ENCODE assay signal across 9 mouse cellular contexts in genomic region chr15:62202781-62203375, GRCm38 (mm10).
DNase-seq lines count a peak whose midpoint lies in the region; ATAC-seq lines count a peak whose summit lies in the region.
"Had no signal": no experiment of that assay in that cellular context is flagged by ENCODE, and none has a peak within 500 bp of the region (broad histone marks: within the 10 kb centered on the region; RNA-seq: fewer than 3 reads in every experiment).

No protein-coding gene starts in this region.

- no peak overlapping the region for H3K9ac ChIP-seq in lung, embryonic 16.5 days (ENCODE audit: low read length)
- H3K9ac ChIP-seq in midbrain, embryonic 16.5 days (ENCODE audit: low read depth, low read length) = no peak overlapping the region
- H3K9ac ChIP-seq: hindbrain, embryonic 13.5 days had no signal

- WGBS in heart, embryonic 10.5 days = 83% methylated on average over 10 of the region's 10 CpGs
- 43% methylated on average over 10 of the region's 10 CpGs for WGBS in lung, embryonic 16.5 days
- 85% methylated on average over 10 of the region's 10 CpGs for WGBS in midbrain, embryonic 16.5 days

- H3K4me2 ChIP-seq in lung, embryonic 16.5 days (ENCODE audit: low read depth, low read length) = no peak overlapping the region
- no peak overlapping the region for H3K4me2 ChIP-seq in midbrain, embryonic 16.5 days (ENCODE audit: low read length)
- H3K4me2 ChIP-seq: hindbrain, embryonic 13.5 days had no signal

- peaks cover 5% of the 10 kb centered on the region for H3K4me1 ChIP-seq in heart, embryonic 10.5 days
- H3K4me1 ChIP-seq in lung, embryonic 16.5 days (replicated peaks; ENCODE audit: control insufficient read depth, insufficient read depth, low read length) = peaks cover 18% of the 10 kb centered on the region
- H3K4me1 ChIP-seq in midbrain, embryonic 16.5 days (ENCODE audit: control insufficient read depth, insufficient read depth, low read length) = no peaks in the 10 kb centered on the region
- H3K4me1 ChIP-seq: hindbrain, embryonic 13.5 days had no signal

- no peaks in the 10 kb centered on the region for H3K36me3 ChIP-seq in heart, embryonic 10.5 days
- no peaks in the 10 kb centered on the region for H3K36me3 ChIP-seq in lung, embryonic 16.5 days (ENCODE audit: control insufficient read depth, insufficient read depth, low read length)
- no peaks in the 10 kb centered on the region for H3K36me3 ChIP-seq in midbrain, embryonic 16.5 days (ENCODE audit: control insufficient read depth, insufficient read depth, low read length)
- H3K36me3 ChIP-seq: hindbrain, embryonic 13.5 days had no signal

- ATAC-seq in lung, embryonic 16.5 days (ENCODE audit: low read depth) = peak; percentile 53
- no peak for ATAC-seq in midbrain, embryonic 16.5 days

- H3K4me3 ChIP-seq in heart, embryonic 10.5 days = no peak overlapping the region
- H3K4me3 ChIP-seq in lung, embryonic 16.5 days (ENCODE audit: low read length) = no peak overlapping the region
- no peak overlapping the region for H3K4me3 ChIP-seq in midbrain, embryonic 16.5 days (ENCODE audit: low read depth, low read length)
- H3K4me3 ChIP-seq: erythroblast, embryonic 14.5 days; hindbrain, embryonic 13.5 days had no signal

- H3K27me3 ChIP-seq in heart, embryonic 10.5 days (ENCODE audit: insufficient read depth, poor library complexity, severe bottlenecking) = no peaks in the 10 kb centered on the region
- H3K27me3 ChIP-seq in lung, embryonic 16.5 days (ENCODE audit: control insufficient read depth, insufficient read depth, low read depth, low read length) = no peaks in the 10 kb centered on the region
- H3K27me3 ChIP-seq in midbrain, embryonic 16.5 days (ENCODE audit: control insufficient read depth, insufficient read depth, low read depth, low read length) = no peaks in the 10 kb centered on the region
- H3K27me3 ChIP-seq: hindbrain, embryonic 13.5 days had no signal

- H3K9me3 ChIP-seq in heart, embryonic 10.5 days = no peaks in the 10 kb centered on the region
- H3K9me3 ChIP-seq in lung, embryonic 16.5 days (ENCODE audit: control insufficient read depth, low read length) = peaks cover 3% of the 10 kb centered on the region; the same call in 1 of the 2 replicates
- H3K9me3 ChIP-seq in midbrain, embryonic 16.5 days (replicated peaks; ENCODE audit: control insufficient read depth, low read length, poor library complexity, severe bottlenecking) = no peaks in the 10 kb centered on the region; the same call in 1 of the 2 replicates

- peak; percentile 64 to 76 for DNase-seq in heart, adult 18-20 months
- DNase-seq in heart, embryonic 10.5 days (ENCODE audit: low spot score) = no peak
- DNase-seq in 3T3-L1 (ENCODE audit: low read depth, low spot score) = peak; percentile 60
- DNase-seq in adrenal gland, postnatal 36 days = peak; percentile 60 to 71
- no peak for DNase-seq in left cerebral cortex, adult 11 months (ENCODE audit: low spot score)

- H3K27ac ChIP-seq in heart, embryonic 10.5 days = no peak overlapping the region
- no peak overlapping the region; the same call in 1 of the 2 replicates for H3K27ac ChIP-seq in lung, embryonic 16.5 days (ENCODE audit: low read length)
- no peak overlapping the region for H3K27ac ChIP-seq in midbrain, embryonic 16.5 days (ENCODE audit: low read length)
- H3K27ac ChIP-seq: hindbrain, embryonic 13.5 days had no signal

Comparison
In these comparisons a context has a peak if more than half of its experiments do, and no peak if none do; other contexts are left out.
1. DNase-seq: peak in heart, adult 18-20 months (2 of 2), 3T3-L1 (single experiment) and adrenal gland, postnatal 36 days (2 of 2); none in heart, embryonic 10.5 days (single experiment) and left cerebral cortex, adult 11 months (single experiment).